Mouse (Mus musculus) E14TG2a.4 (cell line): Measurements from ENCODE around the gene Sumf1.

ENCODE experiments used
- CTCF ChIP-seq: conservative IDR thresholded peaks from 2 replicates; pipeline ENCODE4 v1.5.1; 2014; ENCODE audit warnings: low read length
- NANOG ChIP-seq: IDR thresholded peaks from 2 replicates; pipeline ENCODE4 v1.6.1; 2014; ENCODE audit warnings: borderline replicate concordance, low read length, mixed read lengths
- POU5F1 ChIP-seq: IDR thresholded peaks from 2 replicates; pipeline ENCODE4 v1.6.1; 2014; ENCODE audit warnings: low read length, borderline replicate concordance

DNA sequence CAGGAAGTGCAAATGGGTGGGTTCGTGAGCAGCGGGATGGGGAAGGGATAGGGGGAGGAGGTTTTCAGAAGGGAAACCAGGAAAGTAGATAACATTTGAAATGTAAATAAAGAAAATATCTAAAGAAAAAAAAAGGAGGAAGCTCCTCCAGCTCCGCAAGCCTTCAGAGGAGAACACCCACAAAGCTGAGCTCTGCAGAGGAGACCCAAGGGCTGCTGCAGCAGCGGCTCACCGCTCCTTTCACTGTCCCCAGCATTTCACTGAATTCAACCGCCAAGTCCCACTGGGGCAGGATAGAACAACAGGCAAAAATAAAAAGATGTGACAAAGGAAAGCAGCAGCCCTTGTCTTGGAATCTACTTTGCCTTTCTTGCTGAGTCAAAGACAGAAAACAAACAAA is 28.5 kb downstream of the Sumf1 start:
- TF ChIP-seq CTCF: no peak
- no peak for TF ChIP-seq POU5F1
- TF ChIP-seq NANOG: no peak
